Mouse (Mus musculus) lung, adult 18-20 months (tissue): ENCODE measurements at regions not wholly inside any gene's neighbourhood (a gene's known extent, or its start where the extent isn't known, plus 50 kb on each side); places are given as distances from the start of the nearest gene placed in this dataset.
A peak's percentile ranks its signal among the peaks of the same experiment; 100 is the strongest.

ENCODE experiments used
- DNase-seq, 2 experiments: peaks; one replicate each; pipeline ENCODE4 v3.0.0; 2022; ENCODE audit warnings: mixed read lengths in 2 of 2

GRCm38 (mm10) chr15:97499821-97500385, 205.7 kb downstream of the Rpap3 start:
- no peak for DNase-seq

GRCm38 (mm10) chr15:97499240-97499639, 206.4 kb downstream of the Rpap3 start:
- peak; percentile 37 to 54 for DNase-seq

- peak; percentile 41 to 43 for DNase-seq
These were observed 207.2 kb downstream of the Rpap3 start for GRCm38 (mm10) chr15:97498375-97498774.

GRCm38 (mm10) chr15:97496026-97496425, 209.6 kb downstream of the Rpap3 start:
- DNase-seq: no peak

GRCm38 (mm10) chr15:97493340-97493739, 212.3 kb downstream of the Rpap3 start:
- DNase-seq: no peak

- no peak for DNase-seq
These were observed 213.8 kb downstream of the Rpap3 start for GRCm38 (mm10) chr15:97491796-97492195.

GRCm38 (mm10) chr15:97487425-97487824, 218.2 kb downstream of the Rpap3 start:
- no peak for DNase-seq

GRCm38 (mm10) chr15:97471986-97472779, 225.1 kb upstream of the Amigo2 start:
- peak; percentile 39 to 59 for DNase-seq

- no peak for DNase-seq
These were observed 224.4 kb upstream of the Amigo2 start for GRCm38 (mm10) chr15:97471476-97471875.

GRCm38 (mm10) chr15:97469684-97470344, 222.7 kb upstream of the Amigo2 start:
- no peak for DNase-seq

GRCm38 (mm10) chr15:97468732-97469683, 221.9 kb upstream of the Amigo2 start:
- peak in 1 of 2 experiments; percentile 39 for DNase-seq

GRCm38 (mm10) chr15:97467781-97468485, 220.8 kb upstream of the Amigo2 start:
- no peak for DNase-seq

- no peak for DNase-seq
These were observed 219.9 kb upstream of the Amigo2 start for GRCm38 (mm10) chr15:97466906-97467465.

- DNase-seq: no peak
These were observed 219.0 kb upstream of the Amigo2 start for GRCm38 (mm10) chr15:97466110-97466509.

- DNase-seq: no peak
These were observed 218.3 kb upstream of the Amigo2 start for GRCm38 (mm10) chr15:97465366-97465765.

GRCm38 (mm10) chr15:97464737-97465136, 217.7 kb upstream of the Amigo2 start:
- no peak for DNase-seq

- DNase-seq: no peak
These were observed 215.5 kb upstream of the Amigo2 start for GRCm38 (mm10) chr15:97462587-97462986.

- DNase-seq: no peak
These were observed 214.9 kb upstream of the Amigo2 start for GRCm38 (mm10) chr15:97462006-97462405.

- no peak for DNase-seq
These were observed 214.0 kb upstream of the Amigo2 start for GRCm38 (mm10) chr15:97461060-97461459.

GRCm38 (mm10) chr15:97460360-97460719, 213.3 kb upstream of the Amigo2 start:
- DNase-seq: no peak

- DNase-seq: no peak
These were observed 212.7 kb upstream of the Amigo2 start for GRCm38 (mm10) chr15:97459606-97460359.
